Mouse (Mus musculus): ENCODE data around the gene Hat1. TPM values are rescaled to one million over a fixed set of nuclear protein-coding genes. Genes with fewer than 3 reads are reported as not detected.
"Not testable (repeated sequence)": the region's sequence is repeated elsewhere in the genome, so short reads cannot be mapped to it uniquely, and the experiment has no call there.

Gene Hat1
- polyA plus RNA-seq, 1 experiment, result 35.6 TPM

DNA sequence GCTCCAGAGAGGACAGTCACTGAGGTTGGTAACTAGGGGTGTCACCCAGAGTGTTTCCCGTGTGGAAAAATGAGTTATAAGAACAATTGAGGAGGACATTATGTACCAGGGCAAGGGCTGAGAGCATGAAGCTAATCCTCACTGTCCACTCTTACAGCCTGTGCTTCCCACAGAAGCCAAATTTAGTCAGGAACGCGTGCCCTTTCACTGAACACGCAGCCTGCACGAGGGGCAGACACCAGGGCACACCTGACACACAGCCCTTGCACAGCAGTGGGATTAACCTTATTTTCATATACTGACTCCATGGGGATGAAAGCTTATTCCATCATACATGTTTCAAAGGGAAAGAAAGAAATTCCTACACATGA lies 34.7 kb upstream of the Hat1 start:
- DNase-seq (ENCODE audit: low read depth), result no peak
- TF ChIP-seq CTCF (IDR thresholded peaks at IDR 0.05; ENCODE audit: borderline replicate concordance, extremely low read depth, insufficient read depth, insufficient read length) (no peak), POLR2A (IDR thresholded peaks at IDR 0.05; ENCODE audit: borderline replicate concordance, extremely low read depth, insufficient read depth, insufficient read length, poor library complexity, severe bottlenecking) (no peak)

DNA sequence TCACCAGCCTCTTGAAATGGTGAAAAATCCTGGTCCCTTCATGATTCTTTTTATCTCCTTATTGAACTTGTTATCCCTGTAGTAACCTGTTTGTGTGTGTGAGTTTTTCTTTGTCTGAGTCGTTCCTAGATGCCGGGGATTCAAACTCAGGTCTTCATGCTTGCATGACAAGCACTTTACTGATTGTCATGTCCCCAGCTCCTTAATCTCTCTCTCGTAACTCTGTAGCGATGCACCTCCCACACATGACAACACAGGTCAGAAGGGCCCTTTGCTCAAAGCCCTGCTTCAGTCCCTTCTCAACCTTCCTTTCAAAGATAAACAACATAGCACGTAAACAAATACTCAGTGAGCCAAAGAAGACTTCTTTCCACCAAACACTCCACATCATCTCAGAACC lies 30.4 kb upstream of the Hat1 start:
- DNase-seq (ENCODE audit: low read depth), result no peak
- TF ChIP-seq CTCF (IDR thresholded peaks at IDR 0.05; ENCODE audit: borderline replicate concordance, extremely low read depth, insufficient read depth, insufficient read length), result no peak
- no peak for TF ChIP-seq POLR2A (IDR thresholded peaks at IDR 0.05; ENCODE audit: borderline replicate concordance, extremely low read depth, insufficient read depth, insufficient read length, poor library complexity, severe bottlenecking)

DNA sequence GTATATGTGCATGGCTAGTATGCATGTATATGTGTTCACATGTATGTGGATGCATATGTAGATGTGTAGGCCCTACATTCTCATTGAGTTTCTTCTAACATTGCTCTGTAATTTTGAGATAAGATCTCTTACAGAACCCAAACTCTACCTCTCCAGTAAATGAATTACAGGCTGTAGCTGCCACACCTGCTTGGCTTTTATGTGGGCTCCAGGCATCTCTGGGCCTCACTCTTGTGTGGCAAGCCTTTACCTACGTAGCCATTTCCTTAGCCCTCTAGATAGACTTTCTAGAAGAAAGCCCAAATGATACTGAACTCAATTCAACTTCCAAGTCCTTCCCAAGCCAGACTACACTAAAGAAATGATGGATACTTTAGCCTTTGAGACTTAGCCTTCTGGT lies 28.6 kb upstream of the Hat1 start:
- TF ChIP-seq POLR2A (IDR thresholded peaks at IDR 0.05; ENCODE audit: borderline replicate concordance, extremely low read depth, insufficient read depth, insufficient read length, poor library complexity, severe bottlenecking), result no peak
- no peak for TF ChIP-seq CTCF (IDR thresholded peaks at IDR 0.05; ENCODE audit: borderline replicate concordance, extremely low read depth, insufficient read depth, insufficient read length)
- DNase-seq (ENCODE audit: low read depth), result no peak

DNA sequence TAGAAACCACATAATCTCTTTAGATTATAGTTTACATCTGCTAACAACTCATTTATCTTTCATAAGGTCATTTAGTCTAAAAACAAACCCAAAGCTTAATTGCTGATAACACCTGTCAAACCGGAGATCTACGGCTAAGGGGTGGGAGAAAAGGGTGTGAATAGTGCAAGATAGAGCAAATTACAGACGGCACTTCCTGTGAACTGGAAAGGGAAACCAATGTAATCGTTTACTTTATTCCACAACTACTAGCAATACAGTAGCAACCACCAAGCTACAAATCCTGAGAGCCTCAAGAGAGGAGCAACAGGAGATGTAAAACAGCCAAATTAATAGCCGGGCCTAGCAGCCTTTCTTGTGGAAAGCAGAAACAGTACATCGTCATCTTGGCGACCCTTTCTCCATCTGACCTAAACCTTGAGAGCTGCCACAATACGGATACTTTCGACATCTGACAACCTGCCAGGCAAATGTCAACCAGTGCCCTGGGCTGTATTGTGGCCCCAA lies 22.1 kb upstream of the Hat1 start:
- DNase-seq (ENCODE audit: low read depth), result peak; percentile 49
- no peak for TF ChIP-seq POLR2A (IDR thresholded peaks at IDR 0.05; ENCODE audit: borderline replicate concordance, extremely low read depth, insufficient read depth, insufficient read length, poor library complexity, severe bottlenecking)
- no peak for TF ChIP-seq CTCF (IDR thresholded peaks at IDR 0.05; ENCODE audit: borderline replicate concordance, extremely low read depth, insufficient read depth, insufficient read length)

DNA sequence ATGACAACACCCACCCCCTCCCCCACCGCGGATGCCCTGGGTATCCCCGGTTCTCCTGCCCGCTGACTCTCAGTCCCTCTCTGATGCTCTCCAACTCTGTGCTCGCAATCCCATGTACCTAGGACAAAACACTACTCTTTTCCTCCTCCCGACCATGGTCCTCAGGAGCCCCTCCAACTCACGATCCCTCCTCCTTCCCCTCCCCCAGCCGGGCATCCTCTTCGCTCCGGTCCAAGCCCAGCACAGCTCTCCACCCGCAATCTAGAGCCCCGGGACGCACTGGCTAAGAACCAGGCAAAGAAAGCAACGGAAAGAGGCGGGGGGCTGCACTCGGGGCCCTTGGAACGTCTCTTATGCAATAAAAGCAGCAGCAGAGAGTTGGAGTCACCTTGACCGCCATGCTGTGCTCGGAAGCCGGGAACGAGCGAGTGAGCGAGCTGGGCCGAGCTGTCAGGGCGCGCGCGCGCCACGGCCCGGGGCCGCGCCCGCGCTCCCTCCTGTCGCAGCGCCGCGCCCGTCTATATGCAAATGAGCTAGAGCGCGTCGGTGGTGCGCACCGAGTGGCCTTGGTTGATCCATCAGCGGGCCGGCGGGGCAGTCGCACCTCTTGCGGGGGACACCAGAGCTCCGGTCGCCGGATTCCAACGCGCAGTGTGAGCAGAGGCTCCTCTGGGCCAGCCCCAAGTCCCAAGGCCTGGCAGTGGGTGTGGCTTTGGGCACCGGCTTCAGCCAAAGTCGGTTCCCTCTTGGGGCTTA lies 21.5 kb upstream of the Hat1 start, which contains the start of gene Slc25a12:
Gene Slc25a12, minus strand, starts transcription at position 625 of the 756 bp plus-strand sequence.
- TF ChIP-seq CTCF (IDR thresholded peaks at IDR 0.05; ENCODE audit: borderline replicate concordance, extremely low read depth, insufficient read depth, insufficient read length) (no peak), POLR2A (IDR thresholded peaks at IDR 0.05; ENCODE audit: borderline replicate concordance, extremely low read depth, insufficient read depth, insufficient read length, poor library complexity, severe bottlenecking) (peak; percentile 57)
- peak; percentile 92 for DNase-seq (ENCODE audit: low read depth)

DNA sequence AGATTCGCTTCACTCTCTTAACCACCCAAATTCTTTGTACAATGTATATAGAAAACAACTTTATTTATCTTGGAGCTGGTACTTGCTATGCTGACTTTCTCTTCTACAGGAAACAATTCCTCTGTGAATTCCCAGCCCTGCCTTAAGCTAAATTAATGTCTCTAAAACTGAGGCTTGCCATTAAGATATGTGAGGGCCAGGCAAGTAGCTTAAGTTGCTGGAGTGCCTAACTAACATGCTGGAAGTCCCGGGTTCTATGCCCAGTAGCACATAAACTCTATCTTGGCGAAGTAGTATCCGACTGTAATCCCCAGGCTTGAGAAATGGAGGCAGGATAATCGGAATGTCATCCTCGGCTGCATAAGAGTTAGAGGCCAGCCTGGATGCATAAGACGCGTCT lies 20.7 kb upstream of the Hat1 start:
- DNase-seq (ENCODE audit: low read depth), result no peak
- TF ChIP-seq POLR2A (IDR thresholded peaks at IDR 0.05; ENCODE audit: borderline replicate concordance, extremely low read depth, insufficient read depth, insufficient read length, poor library complexity, severe bottlenecking) (no peak), CTCF (IDR thresholded peaks at IDR 0.05; ENCODE audit: borderline replicate concordance, extremely low read depth, insufficient read depth, insufficient read length) (no peak)

DNA sequence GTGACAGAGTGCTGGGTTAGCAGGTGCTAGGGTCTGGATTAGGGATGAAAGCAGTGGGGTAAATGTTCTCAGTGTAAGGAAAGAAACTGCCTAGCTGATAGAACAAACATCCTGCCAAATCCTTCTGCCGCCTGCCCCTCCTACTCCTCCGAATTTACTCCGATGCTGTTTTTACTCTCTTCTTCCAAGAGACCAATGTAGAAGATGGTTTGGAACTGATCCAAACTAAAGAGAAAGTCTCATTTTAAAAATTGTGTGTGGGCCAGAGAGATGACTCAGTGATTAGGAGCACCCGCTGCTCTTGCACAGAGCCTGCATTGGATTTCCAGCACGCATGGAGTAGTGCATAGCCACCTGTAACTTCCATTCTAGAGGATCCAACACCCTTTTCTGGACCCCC lies 17.0 kb upstream of the Hat1 start:
- TF ChIP-seq CTCF (IDR thresholded peaks at IDR 0.05; ENCODE audit: borderline replicate concordance, extremely low read depth, insufficient read depth, insufficient read length) (no peak), POLR2A (IDR thresholded peaks at IDR 0.05; ENCODE audit: borderline replicate concordance, extremely low read depth, insufficient read depth, insufficient read length, poor library complexity, severe bottlenecking) (no peak)
- DNase-seq (ENCODE audit: low read depth), result peak; percentile 31

DNA sequence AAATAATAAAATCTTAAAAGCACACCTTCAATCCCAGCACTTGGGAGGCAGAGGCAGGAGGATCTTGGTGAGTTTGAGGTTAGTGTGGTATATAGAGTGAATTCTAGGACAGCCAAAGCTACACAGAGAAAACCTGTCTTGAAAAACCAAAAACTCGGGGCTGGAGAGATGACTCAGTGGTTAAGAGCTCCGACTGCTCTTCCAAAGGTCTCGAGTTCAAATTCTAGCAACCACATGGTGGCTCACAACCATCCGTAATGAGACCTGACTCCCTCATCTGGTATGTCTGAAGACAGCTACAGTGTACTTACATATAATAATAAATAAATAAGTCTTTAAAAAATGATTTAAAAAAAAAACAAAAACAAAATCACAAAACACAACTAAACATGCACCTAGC lies 16.5 kb upstream of the Hat1 start:
- not testable (repeated sequence) for DNase-seq (ENCODE audit: low read depth)

DNA sequence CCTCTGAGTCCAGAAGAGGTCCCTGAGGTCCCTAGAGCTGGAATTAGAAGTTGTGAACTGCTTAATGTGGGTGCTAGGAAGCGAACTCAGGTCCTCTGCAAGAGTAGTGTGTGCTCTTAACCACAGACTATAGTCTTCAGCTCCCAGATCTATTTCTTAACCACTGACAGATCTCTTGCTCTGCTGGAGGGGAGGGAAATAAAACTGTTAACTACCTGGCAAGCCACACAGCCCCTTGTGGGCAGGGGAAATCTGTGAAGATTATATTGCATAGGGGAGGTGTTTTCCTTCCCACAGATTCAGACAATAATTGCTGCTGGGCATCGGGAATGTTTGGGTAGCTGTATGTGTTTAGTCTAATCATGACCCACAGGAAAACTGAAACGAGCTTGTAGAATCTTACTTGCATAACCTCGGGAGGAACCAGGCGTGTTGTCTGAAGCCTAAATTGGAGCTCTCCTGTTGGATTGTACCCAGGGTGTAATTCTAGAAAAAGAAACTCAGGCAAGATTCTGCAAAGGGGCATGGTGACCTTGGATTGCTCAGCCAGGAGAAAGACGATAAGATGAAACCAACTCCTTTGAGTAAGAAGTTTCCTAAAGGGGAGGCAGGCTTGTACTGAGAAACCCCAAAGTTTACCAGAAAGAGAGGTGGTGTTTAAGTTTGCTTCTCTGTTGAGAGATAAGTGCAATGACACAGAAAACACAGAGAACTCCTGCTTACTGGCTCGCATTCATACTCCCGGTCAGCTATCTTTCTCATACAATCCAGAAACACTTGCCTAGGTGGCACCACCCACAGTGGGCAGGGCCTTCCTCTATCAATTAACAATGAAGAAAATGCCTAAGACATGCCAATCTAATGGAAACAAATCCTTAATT lies 14.2 kb upstream of the Hat1 start:
- DNase-seq (ENCODE audit: low read depth), result no peak
- TF ChIP-seq POLR2A (IDR thresholded peaks at IDR 0.05; ENCODE audit: borderline replicate concordance, extremely low read depth, insufficient read depth, insufficient read length, poor library complexity, severe bottlenecking), result no peak
- no peak for TF ChIP-seq CTCF (IDR thresholded peaks at IDR 0.05; ENCODE audit: borderline replicate concordance, extremely low read depth, insufficient read depth, insufficient read length)

DNA sequence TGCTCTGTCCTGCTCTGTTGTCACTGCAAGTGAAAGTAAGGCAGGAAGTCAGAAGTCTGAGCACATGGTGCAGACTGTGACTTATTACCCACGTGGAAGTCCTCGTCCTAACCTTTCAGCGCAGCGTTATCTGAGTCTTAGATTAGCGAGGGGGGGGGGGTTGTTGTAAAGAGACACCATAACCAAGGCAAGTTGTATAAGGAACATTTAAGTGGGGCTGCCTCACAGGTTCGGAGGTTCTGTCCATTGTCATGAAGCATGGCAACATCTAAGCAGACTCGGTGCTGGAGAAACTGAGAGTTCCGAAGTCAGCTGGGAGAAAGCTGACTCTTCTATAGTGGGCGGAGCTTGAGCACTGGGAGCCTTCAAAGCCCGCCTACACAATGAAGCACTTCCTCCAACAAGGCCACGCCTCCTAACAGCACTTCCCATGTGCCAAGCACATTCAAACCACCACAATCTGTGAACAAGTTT lies 12.3 kb upstream of the Hat1 start:
- DNase-seq (ENCODE audit: low read depth), result no peak
- TF ChIP-seq POLR2A (IDR thresholded peaks at IDR 0.05; ENCODE audit: borderline replicate concordance, extremely low read depth, insufficient read depth, insufficient read length, poor library complexity, severe bottlenecking) (no peak), CTCF (IDR thresholded peaks at IDR 0.05; ENCODE audit: borderline replicate concordance, extremely low read depth, insufficient read depth, insufficient read length) (no peak)

DNA sequence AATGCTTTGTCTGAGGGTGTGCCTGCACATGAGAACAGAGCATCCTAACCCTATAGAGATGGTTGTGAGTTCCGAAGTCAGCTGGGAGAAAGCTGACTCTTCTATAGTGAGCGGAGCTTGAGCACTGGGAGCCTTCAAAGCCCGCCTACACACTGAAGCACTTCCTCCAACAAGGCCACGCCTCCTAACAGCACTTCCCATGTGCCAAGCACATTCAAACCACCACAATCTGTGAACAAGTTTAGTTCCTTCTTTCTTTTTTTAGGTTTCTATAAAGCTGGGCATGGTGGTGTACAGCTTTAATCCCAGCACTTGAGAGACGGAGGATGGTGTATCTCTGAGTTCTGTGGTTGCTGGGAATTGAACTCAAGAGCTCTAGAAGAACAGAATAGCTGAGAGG lies 11.3 kb upstream of the Hat1 start:
- TF ChIP-seq POLR2A (IDR thresholded peaks at IDR 0.05; ENCODE audit: borderline replicate concordance, extremely low read depth, insufficient read depth, insufficient read length, poor library complexity, severe bottlenecking), result no peak
- TF ChIP-seq CTCF (IDR thresholded peaks at IDR 0.05; ENCODE audit: borderline replicate concordance, extremely low read depth, insufficient read depth, insufficient read length), result no peak
- DNase-seq (ENCODE audit: low read depth), result no peak

Measured in brain, embryonic 14.5 days (tissue).